Mouse (Mus musculus) midbrain, postnatal 0 days (tissue): Measurements from ENCODE around the gene Hbb-y. TPM values are rescaled to one million over a fixed set of nuclear protein-coding genes. Genes with fewer than 3 reads are reported as not detected.
"Not testable (repeated sequence)": the region's sequence is repeated elsewhere in the genome, so short reads cannot be mapped to it uniquely, and the experiment has no call there.

Source experiments
- ATAC-seq: fragments of 200-750 bp; cut with Nextera tagmentation; 2 replicates; pipeline ENCODE4 v1.8.0; 2017; ENCODE audit warnings: moderate number of reproducible peaks, mild to moderate bottlenecking, moderate TSS enrichment, moderate library complexity; ENCODE audit not compliant: low FRiP score
- DNase-seq: peaks from one replicate; pipeline ENCODE4 v3.0.0-alpha.2; 2015; ENCODE audit warnings: low spot score
- H3K27ac ChIP-seq: fragments of 300-500 bp; sonication (generic); 2 replicates; pipeline ENCODE4 v1.5.1; 2014; ENCODE audit warnings: low read depth, mild to moderate bottlenecking, low read length, mixed read lengths
- H3K27me3 ChIP-seq: fragments of 300-500 bp; sonication (generic); 2 replicates; pipeline ENCODE4 v1.6.1; 2014; ENCODE audit warnings: low read length, control low read depth, mixed read lengths; ENCODE audit not compliant: insufficient read depth
- H3K36me3 ChIP-seq: fragments of 300-500 bp; sonication (generic); 2 replicates; pipeline ENCODE4 v1.6.1; 2014; ENCODE audit warnings: low read length, control low read depth, mixed read lengths; ENCODE audit not compliant: insufficient read depth
- H3K4me1 ChIP-seq: fragments of 300-500 bp; sonication (generic); 2 replicates; pipeline ENCODE4 v1.6.1; 2014; ENCODE audit warnings: mild to moderate bottlenecking, control low read depth, antibody characterized with exemption, low read length, mixed read lengths; ENCODE audit not compliant: insufficient read depth
- H3K4me2 ChIP-seq: fragments of 300-500 bp; sonication (generic); 2 replicates; pipeline ENCODE4 v1.6.1; 2014; ENCODE audit warnings: low read depth, mild to moderate bottlenecking, low read length, mixed read lengths; ENCODE audit not compliant: poor library complexity, severe bottlenecking
- H3K4me3 ChIP-seq: fragments of 300-500 bp; sonication (generic); 2 replicates; pipeline ENCODE4 v1.5.1; 2014; ENCODE audit warnings: low read depth, mild to moderate bottlenecking, low read length, moderate library complexity
- H3K9ac ChIP-seq: fragments of 300-500 bp; sonication (generic); replicated peaks from 2 replicates; pipeline ENCODE4 v1.6.1; 2014; ENCODE audit warnings: mild to moderate bottlenecking, low read length, moderate library complexity, mixed read lengths; ENCODE audit not compliant: poor library complexity, severe bottlenecking
- H3K9me3 ChIP-seq: fragments of 300-500 bp; sonication (generic); 2 replicates; pipeline ENCODE4 v1.6.1; 2016; ENCODE audit warnings: low read length, control low read depth
- CTCF ChIP-seq: IDR thresholded peaks from 2 replicates; pipeline ENCODE4 v1.5.1; 2016; ENCODE audit warnings: antibody characterized with exemption, mild to moderate bottlenecking
- WGBS: fragments of 180-500 bp; shearing (Covaris S2); extraction: QIAGEN DNeasy Blood & Tissue Kit; methylation state at CpG from one replicate; pipeline ENCODE4 v1.1.7; 2014; 5-methylcytosine and 5-hydroxymethylcytosine counted together
- polyA plus RNA-seq: library from polyadenylated mRNA; unstranded; fragments of >200 nt; fragmentation: Nextera tagmentation; extraction: Ambion mirVana; gene quantifications from 2 replicates; pipeline ENCODE4 v1.2.1, GENCODE M21; 2015
- total RNA-seq: library from RNA; depleted of rRNA; stranded (reverse); fragments of >200 nt; gene quantifications from 2 replicates; pipeline ENCODE4 v1.2.3, GENCODE M21; 2014

The Hbb-y gene
- total and polyA plus RNA-seq, 2 experiments from 2014 or later: 1.1 TPM; not detected in 1

DNA sequence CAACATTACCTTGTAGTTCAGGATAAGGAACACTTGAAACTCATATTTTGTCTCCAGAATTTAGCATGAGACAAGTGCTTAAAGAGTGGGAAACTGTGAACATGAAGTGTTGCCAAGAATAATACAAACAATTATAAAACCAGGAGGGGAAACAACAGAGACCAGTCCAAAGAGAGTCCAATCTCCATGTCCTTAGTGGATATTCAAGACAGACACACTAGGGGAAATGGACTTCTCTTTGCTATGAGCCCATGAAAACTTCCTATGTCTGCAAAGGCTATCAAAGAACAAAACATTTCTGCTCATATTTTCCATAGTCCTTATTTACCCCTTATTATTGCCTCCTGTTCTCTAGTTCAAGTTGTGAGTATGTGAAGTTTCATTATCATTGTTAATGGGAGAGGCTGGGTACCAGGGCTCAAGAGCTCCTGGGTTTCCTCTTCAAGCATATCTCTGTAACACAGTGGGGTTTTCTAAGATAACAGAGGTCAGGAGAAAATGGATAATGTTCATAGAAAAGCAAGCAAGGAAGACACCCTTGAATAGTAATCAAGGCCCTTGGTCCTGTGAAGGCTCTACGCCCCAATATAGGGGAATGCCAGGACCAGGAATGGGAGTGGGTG lies 41.7 kb downstream of the Hbb-y start:
- 81% methylated on average over 1 of the region's 1 CpGs for WGBS
- no peaks in the 10 kb centered on the region for H3K27me3 ChIP-seq
- TF ChIP-seq CTCF: no peak
- no peak overlapping the region for H3K4me3 ChIP-seq
- no peak for DNase-seq
- ATAC-seq: no peak
- no peaks in the 10 kb centered on the region for H3K9me3 ChIP-seq
- H3K36me3 ChIP-seq: no peaks in the 10 kb centered on the region
- no peak overlapping the region for H3K9ac ChIP-seq
- no peak overlapping the region for H3K4me2 ChIP-seq
- no peaks in the 10 kb centered on the region for H3K4me1 ChIP-seq
- H3K27ac ChIP-seq: no peak overlapping the region

DNA sequence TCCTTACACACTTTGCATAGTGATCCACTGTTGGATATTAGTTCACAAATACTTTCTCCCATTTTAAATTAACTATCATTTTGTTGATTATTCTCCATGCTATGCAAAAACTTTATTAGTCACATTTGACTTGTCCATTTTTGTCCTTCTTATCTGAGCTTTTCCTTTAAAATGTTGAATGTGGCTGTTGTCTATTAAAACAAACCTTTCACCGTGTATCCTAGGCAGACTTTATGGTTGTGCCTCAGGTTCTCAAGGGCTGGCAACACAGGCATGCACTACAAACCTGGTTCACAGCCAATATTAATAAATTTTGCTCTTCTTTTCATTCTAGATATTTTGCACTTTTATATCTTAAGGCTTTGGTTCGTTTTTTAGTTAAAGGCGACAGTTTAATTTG lies 42.3 kb downstream of the Hbb-y start:
- Histone ChIP-seq H3K4me3 (no peak overlapping the region), H3K4me2 (no peak overlapping the region), H3K36me3 (no peaks in the 10 kb centered on the region), H3K9me3 (no peaks in the 10 kb centered on the region), H3K4me1 (no peaks in the 10 kb centered on the region), H3K9ac (no peak overlapping the region), H3K27ac (no peak overlapping the region), H3K27me3 (no peaks in the 10 kb centered on the region)
- DNase-seq: no peak
- TF ChIP-seq CTCF: no peak
- no peak for ATAC-seq
- 81% methylated on average over 3 of the region's 3 CpGs for WGBS

DNA sequence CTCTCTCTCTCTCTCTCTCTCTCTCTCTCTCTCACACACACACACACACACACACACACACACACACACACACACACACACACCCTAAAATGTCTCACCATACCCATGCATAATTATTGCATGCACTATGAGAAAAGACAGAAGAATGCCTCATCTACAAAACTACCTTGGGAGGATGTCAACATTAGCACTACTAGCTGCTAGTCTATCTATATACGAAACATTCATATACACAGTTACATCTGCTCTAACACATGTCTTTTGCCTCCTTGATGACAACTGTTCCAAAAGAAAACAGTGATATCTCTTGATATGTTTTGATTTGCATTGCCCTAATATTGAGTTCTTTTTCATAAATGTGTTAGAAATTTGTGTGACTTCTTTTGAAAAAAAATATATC lies 42.7 kb downstream of the Hbb-y start:
- H3K4me3 ChIP-seq: no peak overlapping the region
- H3K4me1 ChIP-seq: no peaks in the 10 kb centered on the region
- ATAC-seq: no peak
- DNase-seq: no peak
- H3K27me3 ChIP-seq: no peaks in the 10 kb centered on the region
- no peak overlapping the region for H3K9ac ChIP-seq
- H3K9me3 ChIP-seq: no peaks in the 10 kb centered on the region
- no peaks in the 10 kb centered on the region for H3K36me3 ChIP-seq
- TF ChIP-seq CTCF: no peak
- no peak overlapping the region for H3K4me2 ChIP-seq
- no peak overlapping the region for H3K27ac ChIP-seq
- WGBS: 78% methylated on average over 1 of the region's 1 CpGs

DNA sequence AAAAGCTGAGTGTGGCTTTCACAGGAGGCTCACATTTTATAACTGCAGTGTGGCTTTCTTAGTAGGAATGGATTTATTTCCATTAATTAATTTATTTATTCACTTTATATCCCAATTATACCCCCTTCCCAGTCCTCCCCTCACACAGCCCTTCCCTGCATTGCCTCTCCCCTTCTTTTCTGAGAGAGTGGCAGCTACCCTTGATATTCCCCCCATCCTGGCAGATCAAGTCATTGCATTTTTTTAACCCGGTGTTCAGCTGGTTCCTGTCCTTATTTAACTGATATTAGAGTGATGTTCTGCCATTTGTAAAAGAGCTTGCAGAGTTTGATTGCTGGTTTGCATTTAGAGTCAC lies 43.2 kb downstream of the Hbb-y start:
- WGBS: 74% methylated on average over 1 of the region's 1 CpGs
- Histone ChIP-seq H3K9me3 (no peaks in the 10 kb centered on the region), H3K4me3 (no peak overlapping the region), H3K9ac (no peak overlapping the region), H3K27ac (no peak overlapping the region), H3K4me2 (no peak overlapping the region), H3K4me1 (no peaks in the 10 kb centered on the region), H3K36me3 (no peaks in the 10 kb centered on the region), H3K27me3 (no peaks in the 10 kb centered on the region)
- no peak for TF ChIP-seq CTCF
- ATAC-seq (no peak), DNase-seq (no peak)

DNA sequence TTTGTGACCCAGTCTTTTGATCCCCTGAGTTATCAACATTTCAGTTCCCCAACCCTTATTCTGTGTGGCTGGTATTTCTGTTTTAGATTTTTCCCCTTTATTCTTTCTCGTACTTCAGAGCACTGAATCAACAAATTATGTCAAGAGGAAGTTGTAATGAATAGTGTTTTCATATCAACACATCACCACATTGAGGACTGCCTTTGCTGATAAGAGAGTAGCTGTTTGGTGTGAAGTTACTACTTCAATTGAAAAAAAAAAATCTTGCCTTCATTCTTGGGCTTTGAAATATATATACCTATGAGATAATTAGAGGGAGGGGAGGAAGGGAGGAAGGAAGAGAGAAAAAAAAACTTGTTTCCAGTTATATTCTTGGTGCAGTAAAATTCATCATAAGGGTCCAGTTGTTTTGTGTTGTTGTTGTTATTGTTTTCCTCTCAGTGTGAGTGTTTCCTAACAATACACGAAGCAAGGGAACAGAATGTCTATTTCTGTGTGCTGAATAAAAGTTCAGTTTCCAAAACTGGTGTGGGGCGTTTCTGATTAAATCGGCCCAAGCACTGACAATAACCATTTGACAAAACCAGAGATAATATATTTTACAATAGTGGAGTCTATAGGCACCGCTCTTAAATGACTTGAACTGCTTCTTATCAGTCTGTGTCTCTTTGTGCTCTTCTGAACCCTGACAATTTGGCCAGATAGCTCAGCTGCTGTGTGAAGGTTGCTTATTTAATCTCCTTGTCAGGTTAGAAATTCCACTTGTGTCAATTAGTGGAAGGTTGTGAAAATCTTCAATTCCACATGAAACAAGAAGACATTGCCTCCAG lies 43.8 kb downstream of the Hbb-y start:
- Histone ChIP-seq H3K27ac (no peak overlapping the region), H3K4me3 (no peak overlapping the region), H3K9me3 (no peaks in the 10 kb centered on the region), H3K4me2 (no peak overlapping the region), H3K27me3 (no peaks in the 10 kb centered on the region), H3K36me3 (no peaks in the 10 kb centered on the region), H3K4me1 (no peaks in the 10 kb centered on the region), H3K9ac (no peak overlapping the region)
- 70% methylated on average over 5 of the region's 5 CpGs for WGBS
- ATAC-seq: no peak
- DNase-seq: no peak
- TF ChIP-seq CTCF: no peak

DNA sequence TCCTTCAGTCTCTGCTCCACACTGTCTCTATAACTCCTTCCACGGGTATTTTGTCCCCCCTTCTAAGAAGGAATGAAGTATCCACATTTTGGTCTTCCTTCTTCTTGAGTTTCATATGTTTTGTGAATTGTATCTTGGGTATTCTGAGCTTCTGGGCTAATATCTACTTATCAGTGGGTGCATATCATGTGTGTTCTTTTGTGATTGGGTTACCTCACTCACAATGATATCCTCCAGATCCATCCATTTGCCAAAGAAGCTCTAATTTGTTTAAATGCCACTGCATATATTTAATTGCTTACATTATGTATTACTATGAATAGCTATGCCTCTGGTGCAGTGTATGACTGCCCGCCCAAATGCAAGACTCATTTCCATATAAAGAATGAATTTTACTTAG lies 44.9 kb downstream of the Hbb-y start:
- 76% methylated on average over 2 of the region's 2 CpGs for WGBS

More for the DNA sequence above, 44.9 kb downstream of the Hbb-y start:
- not testable (repeated sequence) for H3K27me3 ChIP-seq, DNase-seq, H3K4me2 ChIP-seq, ATAC-seq, H3K4me3 ChIP-seq, H3K27ac ChIP-seq, H3K9me3 ChIP-seq, H3K36me3 ChIP-seq, H3K4me1 ChIP-seq, H3K9ac ChIP-seq
